Mouse (Mus musculus) right cerebral cortex, adult 2 months (tissue): ENCODE data around the gene Gm49425.

Experiments
- DNase-seq, 2 experiments: peaks; one replicate each; pipeline ENCODE4 v3.0.0; 2021 to 2022; ENCODE audit warnings: low spot score in 2 of 2

The Gm49425 gene

GRCm38 (mm10) chr15:101491431-101491830 is 25.6 kb downstream of the Gm49425 start, which contains the start of gene Krt83:
Gene Krt83 (minus strand): TSS chr15:101491512.
- DNase-seq = no peak

- DNase-seq = peak; percentile 56
Measured at GRCm38 (mm10) chr15:101485911-101486635, 31.0 kb downstream of the Gm49425 start.

- no peak for DNase-seq
Measured at GRCm38 (mm10) chr15:101484939-101485338, 32.1 kb downstream of the Gm49425 start.

- no peak for DNase-seq
Measured at GRCm38 (mm10) chr15:101483646-101484045, 33.4 kb downstream of the Gm49425 start.

- no peak for DNase-seq
Measured at GRCm38 (mm10) chr15:101482056-101482455, 35.0 kb downstream of the Gm49425 start.

- DNase-seq = no peak
Measured at GRCm38 (mm10) chr15:101479666-101480060, 37.4 kb downstream of the Gm49425 start.

GRCm38 (mm10) chr15:101479007-101479665 is 37.9 kb downstream of the Gm49425 start:
- DNase-seq = peak; percentile 47 to 53

GRCm38 (mm10) chr15:101472952-101473528 is 44.0 kb downstream of the Gm49425 start, which contains the start of gene Krt86:
Gene Krt86 (plus strand): TSS chr15:101473478.
- DNase-seq = no peak

- DNase-seq = no peak
Measured at GRCm38 (mm10) chr15:101469093-101469492, 48.0 kb downstream of the Gm49425 start.
